Mouse (Mus musculus): ENCODE measurements at regions not wholly inside any gene's neighbourhood (a gene's known extent, or its start where the extent isn't known, plus 50 kb on each side); places are given as distances from the start of the nearest gene placed in this dataset.

DNA sequence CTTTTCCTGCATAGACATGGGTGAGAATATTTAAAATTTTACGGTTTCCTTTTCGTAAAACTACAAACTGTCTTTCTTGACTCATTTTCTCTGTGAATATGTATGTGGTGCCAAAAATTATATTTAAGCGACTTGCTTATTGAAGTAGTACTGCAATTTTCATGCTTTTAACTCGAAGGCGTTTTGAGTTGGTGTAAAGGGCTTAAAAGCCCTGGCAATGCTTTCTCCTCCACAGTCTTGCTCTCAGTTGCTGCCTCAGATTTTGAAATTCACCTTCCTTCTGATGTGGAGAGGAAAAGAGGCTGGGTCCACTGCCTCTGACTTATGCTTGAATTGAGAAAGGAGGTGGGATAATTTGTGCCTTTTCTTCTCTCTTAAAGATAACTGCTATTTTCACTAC, 629.6 kb upstream of the Nrsn1 start:
- no peak for DNase-seq (ENCODE audit: low spot score)

DNA sequence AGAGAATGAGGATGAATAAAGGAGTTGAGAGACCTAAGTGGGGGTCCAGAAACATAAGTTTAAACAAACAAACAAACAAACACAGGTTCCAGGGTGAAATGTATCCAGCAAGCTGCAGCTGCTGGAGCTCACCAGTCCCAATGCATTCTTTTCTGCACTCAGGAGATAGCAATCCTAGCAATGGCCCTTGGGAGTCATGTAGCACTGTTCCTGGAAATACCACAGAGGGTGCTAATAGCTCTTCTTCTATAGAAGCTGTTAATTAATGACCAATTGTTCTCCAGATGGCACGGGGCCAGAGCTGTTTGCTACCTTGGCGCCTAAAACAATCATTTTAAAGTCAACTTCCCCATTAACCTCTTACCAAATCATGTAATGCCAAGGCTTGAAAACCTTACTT, 622.8 kb upstream of the Nrsn1 start:
- DNase-seq (ENCODE audit: low spot score), result no peak

DNA sequence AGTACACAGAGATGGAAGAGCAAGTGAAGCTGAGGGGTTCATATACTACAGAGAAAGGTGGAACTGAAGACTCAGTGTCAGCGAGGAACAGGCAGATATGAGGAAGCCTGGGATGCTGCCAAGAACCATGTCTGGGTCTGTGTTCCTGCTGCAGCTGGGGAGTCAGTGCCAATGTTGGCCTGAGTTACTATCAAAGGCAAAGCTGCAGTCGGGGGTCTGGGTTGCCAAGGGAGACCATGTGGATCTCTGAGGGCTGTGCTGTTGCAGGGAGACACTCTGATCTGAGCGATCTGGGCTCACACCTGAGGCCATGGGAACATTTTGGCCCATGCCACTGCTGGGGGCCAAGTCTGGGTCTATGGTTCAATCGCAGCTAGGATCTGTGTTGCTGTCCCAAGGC, 612.5 kb upstream of the Nrsn1 start:
- no peak for DNase-seq (ENCODE audit: low spot score)

DNA sequence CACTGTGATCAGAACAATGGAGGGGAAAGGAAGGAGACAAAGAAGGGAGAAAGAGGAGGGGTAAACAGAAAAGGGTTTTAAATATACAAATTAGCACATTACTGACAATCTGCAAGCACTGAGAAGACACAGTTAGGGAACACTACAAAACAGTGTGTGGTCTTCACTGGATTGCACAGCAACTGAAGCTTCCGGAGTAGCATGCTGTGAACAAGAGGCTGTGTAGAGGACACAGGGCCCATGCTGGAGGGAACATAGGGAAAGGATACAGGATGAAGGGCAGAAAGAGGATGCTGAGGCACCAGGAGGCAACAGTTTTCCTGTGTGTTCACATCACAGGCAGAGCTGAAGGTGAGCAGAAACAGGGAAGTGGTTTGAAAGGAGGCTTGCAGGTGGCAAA, 598.6 kb upstream of the Nrsn1 start:
- no peak for DNase-seq (ENCODE audit: low spot score)

DNA sequence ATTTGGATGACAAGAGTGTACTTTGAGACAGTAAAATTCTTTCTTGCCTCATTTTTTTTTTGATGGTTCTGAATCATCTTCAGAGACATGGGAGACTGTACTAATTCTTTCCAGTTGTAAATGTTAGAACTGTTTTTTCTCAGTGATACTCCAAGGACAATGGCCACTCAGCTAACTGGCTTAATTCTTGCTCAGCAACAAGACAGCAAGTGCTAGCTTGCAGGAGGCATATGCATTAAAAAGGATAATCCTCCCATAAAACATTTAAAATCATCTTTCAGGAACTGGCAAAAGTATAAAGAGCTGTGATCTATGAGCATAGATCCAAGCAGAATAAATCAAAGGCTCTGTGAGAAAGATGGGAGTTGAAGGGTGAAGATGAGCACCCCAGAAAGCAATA, 587.9 kb upstream of the Nrsn1 start:
- DNase-seq (ENCODE audit: low spot score), result no peak

DNA sequence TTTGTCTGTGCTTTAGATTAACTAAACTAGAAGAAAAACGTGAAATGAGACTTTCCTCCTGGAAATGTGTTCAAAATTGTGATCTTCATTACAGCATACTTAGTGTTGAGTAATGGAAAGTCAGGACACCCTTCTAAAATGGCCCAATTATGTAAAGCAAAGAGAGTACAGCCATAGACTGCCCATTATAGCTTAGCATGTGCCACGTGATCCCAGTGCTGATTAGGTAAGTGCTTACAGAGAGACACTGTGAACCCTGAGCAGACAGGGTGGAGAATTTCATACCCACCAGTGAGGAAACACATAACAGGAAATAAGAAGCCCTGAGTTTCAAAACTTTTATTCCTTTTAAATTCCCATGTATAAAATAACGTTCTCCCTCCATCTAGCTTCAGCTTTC, 587.3 kb upstream of the Nrsn1 start:
- no peak for DNase-seq (ENCODE audit: low spot score)

DNA sequence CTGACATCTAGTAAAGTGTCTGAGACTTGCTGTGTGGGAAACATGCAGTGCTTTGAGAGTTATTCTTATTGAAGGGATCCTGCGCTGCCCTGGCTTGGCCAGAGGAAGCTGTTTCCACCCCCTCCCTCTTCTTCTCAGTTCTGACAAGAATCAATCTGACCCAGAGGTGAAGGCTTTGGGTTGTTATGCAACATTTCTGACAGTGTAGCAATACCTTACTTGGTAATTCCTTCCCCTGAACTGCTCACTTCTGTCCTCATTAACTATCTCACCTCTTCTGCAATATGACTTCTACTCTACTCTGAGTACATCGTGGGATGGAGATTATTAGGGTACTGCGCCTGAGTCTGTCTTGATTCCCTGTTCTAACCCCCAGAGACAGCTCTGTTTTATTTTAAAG, 586.8 kb upstream of the Nrsn1 start:
- DNase-seq (ENCODE audit: low spot score), result no peak

DNA sequence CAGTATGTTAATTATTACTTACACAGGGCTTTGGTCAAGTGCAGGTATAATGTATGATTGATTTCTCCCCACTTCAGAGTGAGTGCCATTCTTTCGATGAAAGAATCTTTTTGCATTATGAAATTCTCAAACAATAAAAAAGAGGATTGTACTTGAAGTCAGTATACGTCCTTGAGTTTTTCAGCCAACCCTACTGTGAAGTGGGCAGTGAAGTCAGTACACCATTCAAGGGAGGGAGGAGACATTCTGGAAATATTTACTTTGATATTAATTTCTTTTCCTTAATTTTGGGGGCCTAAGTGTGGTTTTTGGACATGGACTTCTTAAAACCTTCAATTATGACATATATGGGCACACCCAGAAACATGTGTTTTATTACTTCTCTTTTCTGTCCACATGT, 586.2 kb upstream of the Nrsn1 start:
- DNase-seq (ENCODE audit: low spot score), result no peak

DNA sequence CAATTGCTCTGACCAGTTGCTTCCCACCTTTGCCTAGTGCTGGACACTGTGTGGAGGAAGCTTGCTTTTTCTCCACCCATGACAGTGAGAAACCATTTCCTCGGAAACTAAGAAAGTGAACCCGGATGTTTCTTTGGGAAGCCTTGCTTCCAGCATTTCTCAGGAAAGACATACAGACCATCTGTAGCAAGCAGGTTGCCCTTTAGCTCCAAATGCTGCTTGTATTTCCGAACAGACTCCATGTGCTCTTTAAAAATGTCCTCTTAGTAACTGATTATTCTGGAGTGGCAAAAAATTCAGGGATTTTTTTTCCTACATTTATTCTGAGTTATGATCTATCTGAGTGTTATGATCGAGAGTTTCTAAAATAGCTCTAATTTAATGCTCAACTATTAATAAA, 577.9 kb upstream of the Nrsn1 start:
- no peak for DNase-seq (ENCODE audit: low spot score)

DNA sequence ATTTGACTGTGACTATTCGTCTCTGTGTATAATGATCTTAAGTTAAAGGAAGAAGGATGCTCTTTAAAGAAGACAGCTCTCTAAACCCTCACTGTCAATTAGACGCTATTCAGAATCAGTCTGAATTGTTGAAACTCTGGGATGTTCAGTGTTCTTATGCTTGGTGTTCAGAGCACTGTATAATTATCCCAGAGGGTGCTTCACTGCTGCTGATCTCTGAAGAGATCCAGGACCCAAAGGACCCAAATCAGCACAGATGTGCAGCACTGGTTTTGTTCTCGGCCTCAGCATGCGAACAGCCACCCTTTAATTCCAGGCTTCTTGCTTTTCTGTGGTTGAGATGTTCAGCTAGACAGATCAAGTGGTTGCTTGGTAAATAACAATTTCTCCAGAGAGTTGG, 567.9 kb upstream of the Nrsn1 start:
- DNase-seq (ENCODE audit: low spot score), result no peak

DNA sequence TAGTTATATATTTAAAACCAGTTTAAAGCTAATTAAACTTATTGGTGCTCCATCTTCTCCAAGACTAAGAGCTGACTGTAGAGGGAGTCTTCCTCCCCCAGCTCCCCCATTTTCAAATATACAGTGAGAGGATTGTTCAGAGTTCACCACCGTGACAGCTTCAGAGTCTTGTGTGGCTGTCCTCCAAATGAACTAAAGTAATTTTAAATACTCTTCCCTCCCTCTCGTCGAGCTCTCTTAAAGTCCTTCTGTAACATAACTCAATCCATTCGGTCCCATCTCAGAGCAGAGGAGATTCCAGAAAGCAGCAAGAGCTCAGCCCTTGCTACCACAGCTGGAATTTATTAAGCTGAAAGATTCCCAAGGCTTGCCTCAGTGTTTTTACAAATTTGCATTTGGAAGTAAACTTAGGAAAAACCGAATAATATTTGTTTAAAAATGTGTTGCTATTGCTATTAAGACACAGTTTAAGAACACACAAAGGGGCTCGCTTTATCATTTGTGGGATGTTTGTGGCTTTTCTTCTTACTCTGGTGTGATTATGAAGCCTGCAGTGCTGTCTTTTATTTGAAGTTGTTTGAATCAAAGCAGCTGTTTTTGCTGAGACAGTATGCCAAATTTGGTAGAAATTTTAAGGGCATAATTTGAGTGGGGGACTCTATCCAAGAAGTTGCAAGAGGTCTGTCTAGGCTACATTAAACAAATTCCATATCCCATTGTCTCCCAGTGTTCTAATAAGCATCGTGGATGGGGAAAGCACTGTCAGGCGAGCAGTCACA, 559.0 kb upstream of the Nrsn1 start:
- DNase-seq (ENCODE audit: low spot score), result no peak

DNA sequence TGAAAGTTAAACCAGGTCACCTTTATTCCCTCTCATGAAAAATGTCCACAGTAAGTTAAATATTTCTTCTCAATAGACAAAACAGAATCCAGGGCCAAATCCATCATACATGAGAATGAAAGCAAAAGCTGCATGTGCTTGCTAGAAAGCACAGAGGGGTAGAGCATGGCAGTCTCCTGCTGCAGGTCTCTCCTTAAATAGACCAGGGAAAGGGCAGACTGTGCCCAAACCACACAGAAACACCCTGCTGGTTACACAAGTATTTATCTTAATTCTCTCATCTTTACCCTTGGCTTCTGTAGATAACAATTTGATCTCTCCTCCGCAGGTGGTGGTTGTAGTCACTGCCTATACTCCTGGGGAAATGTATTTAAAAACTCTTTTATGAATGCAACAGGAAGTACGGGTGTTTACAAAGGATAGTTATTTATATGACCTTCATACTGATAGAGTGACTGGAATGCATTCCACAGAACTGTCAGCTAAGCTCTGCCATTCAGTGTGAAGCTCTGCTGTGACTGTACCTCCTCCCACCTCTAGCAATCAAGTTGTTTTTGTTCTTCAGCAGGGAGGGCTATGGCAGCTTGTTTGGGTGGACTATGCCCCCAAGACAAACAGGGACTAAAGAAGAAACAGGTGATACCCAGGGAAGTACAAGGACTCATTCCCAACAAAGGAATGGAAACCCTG, 538.4 kb upstream of the Nrsn1 start:
- no peak for DNase-seq (ENCODE audit: low spot score)

DNA sequence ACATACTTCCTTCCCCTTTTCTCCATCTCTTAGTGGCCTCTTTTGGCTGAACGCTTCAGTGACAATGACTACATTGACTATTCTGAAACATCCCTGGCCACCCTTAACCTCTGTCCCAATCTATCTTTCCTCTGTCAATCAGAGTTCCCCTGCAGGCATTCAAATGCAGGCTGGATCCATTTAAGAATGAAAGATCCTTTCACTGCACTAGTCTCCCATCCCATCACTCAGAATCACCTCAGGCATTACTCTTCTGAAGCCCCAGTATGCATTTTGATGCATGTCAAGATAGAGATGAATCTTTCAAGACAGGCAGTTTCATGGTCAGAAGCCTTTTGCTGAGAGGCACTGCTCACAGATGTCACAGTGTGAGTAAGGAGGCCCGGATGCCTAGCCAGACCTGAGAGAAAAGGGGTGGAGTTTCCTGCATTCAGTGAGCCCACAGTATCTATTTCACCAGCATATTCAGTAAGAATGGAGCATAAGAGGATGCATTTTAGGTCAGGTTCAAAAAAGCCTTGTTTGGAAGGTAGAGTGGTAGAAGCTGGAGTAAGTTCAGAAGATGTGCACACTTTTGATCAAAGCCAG, 523.0 kb upstream of the Nrsn1 start:
- no peak for DNase-seq (ENCODE audit: low spot score)

DNA sequence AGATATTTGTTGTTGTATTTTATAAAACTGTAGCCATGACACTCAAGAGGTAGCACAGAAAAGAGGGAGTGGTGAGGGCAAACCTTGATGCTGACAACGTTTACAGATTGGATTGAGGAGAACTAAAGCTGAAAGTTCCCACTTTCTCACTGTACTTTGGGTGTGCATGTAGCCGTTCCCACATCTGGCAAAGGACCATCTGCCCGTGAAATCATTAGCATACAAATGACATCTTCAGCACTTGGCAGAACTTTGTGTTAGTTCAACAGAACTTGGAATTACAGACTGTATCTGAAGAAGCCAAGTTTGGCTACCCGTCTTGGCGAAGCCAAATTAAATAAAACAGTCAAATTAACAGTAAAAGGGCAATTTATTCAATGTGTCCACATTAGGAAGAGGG, 510.9 kb upstream of the Nrsn1 start:
- peak; percentile 31 for DNase-seq (ENCODE audit: low spot score)

DNA sequence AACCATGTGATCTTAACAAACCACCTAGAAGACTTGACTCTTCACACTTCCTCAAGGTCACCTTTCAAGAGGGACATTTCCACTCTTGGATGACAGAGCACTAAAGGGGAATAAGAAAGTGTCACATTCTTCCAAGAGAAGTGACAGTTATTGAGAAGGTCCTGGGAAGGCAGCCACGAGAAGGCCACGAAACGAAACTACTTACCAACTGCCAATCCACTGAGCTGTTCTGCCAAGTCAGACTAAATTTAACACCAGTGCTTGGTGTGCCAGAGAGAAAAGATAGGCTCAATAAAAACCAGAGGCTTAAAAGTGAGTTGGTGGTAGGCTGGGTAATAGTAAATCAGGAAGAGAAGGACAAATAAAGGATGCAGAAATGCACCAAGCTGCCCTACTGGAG, 507.4 kb upstream of the Nrsn1 start:
- DNase-seq (ENCODE audit: low spot score), result peak; percentile 66

DNA sequence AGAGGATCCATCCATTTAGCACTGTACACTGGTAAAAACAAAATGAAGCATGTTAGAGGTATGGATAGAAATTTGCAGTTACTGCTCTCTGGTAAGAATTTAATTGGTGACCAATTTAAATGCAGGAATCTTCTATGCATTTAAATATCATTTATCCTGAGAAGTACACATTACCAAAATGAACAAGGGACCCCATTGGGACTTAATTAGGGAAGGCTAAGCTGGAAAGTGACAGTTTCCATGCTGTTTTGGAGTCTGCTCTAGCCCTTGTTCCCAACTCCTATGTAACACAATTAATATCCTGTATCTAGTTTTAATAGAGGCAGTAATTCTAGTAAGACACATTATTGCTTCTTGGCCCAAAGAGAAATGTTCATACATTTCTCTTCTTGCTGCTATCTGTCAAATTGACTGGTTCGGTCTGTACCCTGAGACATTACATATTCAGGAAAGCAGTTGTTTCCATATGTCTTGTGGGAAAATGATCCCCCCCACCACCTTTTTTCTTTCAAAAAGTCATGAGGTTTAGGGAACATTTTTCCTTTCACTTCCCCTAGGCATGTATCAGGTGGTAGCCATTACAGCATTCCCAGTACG, 504.4 kb upstream of the Nrsn1 start:
- DNase-seq (ENCODE audit: low spot score), result no peak

DNA sequence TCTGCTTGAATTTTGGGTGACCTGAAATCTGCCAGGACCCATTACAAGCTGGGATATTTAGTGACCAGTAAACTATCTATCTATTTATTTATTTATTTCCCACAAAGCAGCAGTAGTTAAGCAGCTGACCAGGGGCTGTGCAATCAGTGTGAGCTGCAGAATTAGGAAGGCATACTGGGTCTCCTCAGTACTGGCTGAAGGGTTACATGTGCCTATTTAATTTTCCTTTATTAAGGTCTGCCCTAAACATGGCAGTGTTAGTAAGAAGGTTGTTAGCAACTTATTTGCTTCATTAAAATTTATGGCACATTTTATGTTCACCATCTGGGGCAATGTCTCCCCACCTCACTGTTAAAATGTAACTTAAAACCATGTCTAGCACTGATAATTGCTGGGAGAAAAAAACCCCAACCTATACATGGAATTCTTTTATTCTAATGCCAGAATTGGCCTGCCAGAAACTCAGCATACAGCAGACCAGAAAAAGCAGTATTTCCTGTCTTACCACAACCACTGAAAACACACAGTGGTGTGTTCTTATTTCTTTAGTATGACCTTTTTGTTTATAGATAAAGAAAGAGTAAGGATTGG, 484.3 kb upstream of the Nrsn1 start:
- DNase-seq (ENCODE audit: low spot score), result no peak

DNA sequence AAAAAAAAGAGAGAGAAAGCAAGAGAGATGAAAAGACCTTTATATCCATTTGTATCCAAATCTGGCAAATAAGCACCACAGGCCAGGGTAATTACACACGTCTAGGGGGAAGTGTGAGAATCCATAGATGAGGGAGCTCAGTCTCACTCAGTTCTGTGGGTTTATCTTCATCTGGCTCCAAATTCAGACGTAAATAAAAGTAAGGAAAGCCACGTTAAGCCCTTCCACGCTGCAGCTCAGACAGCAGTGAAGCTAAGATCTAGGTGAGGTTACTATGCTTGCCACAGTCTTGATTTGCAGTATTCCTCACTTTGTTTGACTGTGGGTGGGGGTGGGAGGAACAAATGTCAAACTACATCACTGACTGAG, 481.1 kb upstream of the Nrsn1 start:
- DNase-seq (ENCODE audit: low spot score), result no peak

DNA sequence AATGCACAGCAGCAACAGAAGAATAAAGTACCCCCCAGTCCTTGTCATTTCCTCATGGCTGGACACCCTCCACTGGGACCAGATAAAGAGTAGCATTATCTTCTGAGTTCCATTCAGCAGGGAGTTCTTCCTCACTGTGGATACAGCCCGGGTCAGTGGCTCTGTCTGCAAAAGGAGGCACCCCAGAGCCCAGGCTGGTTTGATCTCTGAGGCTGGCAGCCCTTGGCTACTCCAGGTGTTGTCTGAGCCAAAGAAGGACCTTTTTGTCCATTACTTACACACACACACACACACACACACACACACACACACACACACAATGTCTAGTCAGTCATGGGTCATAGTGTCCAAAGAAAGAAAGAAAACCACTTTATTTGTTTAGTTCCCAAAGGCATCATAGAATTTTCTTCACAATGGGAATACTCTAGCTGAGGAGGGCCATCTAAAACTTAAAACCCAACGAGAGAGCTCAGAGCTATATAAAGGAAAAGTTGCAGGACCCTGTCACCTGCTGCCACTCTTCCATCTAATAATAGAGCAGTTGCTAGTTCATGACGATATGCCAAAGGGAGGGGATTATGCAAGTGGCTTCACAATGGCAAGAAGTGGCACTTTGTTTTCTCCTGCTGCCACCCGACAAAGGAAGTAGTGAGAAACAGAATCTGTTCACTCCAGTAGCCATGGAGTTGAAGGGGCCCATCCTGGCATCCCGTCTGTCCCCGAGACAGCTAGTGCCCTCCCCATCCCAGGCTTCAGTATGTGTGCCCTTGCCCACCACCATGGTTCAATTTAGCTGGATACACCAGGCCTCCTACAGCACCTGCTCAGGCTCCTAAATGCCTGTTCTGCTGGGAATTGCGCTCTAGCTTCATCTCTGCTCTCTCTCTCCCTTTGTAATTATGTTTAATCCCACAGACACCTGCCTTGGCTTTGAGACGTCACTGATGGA, 480.4 kb upstream of the Nrsn1 start:
- DNase-seq (ENCODE audit: low spot score), result no peak

DNA sequence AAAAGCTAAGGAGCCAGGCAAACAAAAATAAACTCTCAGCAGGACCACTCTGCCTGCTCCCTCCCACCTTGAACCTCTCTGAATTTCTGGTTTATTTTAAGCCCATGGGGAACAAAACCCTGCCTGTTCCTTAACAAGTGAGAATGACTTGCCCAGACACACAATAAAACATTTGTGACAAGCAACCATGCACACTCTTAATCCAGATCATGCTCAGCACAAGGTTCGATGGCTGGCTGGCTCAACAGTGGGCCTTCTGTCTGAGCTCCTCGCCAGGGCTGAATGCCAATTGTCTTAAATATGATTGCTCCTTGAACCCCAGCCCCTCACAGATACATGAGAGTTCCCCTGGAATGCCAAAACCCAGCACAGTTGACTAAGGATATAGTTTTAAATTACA, 468.3 kb upstream of the Nrsn1 start:
- no peak for DNase-seq (ENCODE audit: low spot score)

DNA sequence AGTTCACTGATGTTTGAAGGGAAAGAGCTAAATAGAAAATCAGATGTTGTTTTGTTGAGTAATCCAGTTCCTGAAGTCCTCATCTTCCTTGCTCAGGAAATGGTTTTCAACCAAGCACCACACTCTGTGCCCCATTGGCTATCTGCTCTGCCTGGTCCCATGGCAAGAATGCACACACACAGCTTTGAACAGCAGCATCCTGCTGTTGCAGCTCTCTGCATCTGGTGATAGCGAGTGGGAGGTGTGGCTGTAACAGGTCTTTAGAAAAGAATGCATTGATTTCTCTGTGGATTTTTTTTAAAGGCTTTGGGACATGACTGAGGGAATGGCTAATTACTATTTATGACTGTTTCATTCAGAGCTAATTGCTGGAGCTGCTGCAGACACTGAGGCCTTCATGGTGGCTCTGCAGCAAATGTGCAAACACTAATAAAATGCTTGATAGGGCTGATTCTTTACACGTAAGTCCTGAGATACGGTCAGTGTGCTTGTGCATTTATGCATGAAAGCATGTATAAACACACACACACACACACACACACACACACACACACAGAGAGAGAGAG, 459.1 kb upstream of the Nrsn1 start:
- DNase-seq (ENCODE audit: low spot score), result no peak
